Mouse (Mus musculus) myocyte (in vitro differentiated cells): Measurements from ENCODE around the gene Slc2a1. TPM values are rescaled to one million over a fixed set of nuclear protein-coding genes. Genes with fewer than 3 reads are reported as not detected.

Experiments used
- H3K27me3 ChIP-seq: one replicate; pipeline ENCODE4 v1.6.1; 2011; ENCODE audit not compliant: control insufficient read depth, insufficient read depth, insufficient read length
- H3K36me3 ChIP-seq: one replicate; pipeline ENCODE4 v1.6.1; 2011; ENCODE audit not compliant: control insufficient read depth, insufficient read depth
- H3K4me2 ChIP-seq: one replicate; pipeline ENCODE4 v1.6.1; 2011; ENCODE audit warnings: low read depth, control low read depth
- H3K4me3 ChIP-seq: one replicate; pipeline ENCODE4 v1.5.1; 2011; ENCODE audit warnings: mild to moderate bottlenecking, control low read depth, moderate library complexity
- H3K79me2 ChIP-seq: one replicate; pipeline ENCODE4 v1.6.1; 2011; ENCODE audit not compliant: control insufficient read depth, insufficient read depth
- H3ac ChIP-seq: one replicate; pipeline ENCODE4 v1.6.1; 2011; ENCODE audit not compliant: control insufficient read depth, insufficient read length
- CEBPB ChIP-seq: IDR thresholded peaks from 2 replicates; pipeline ENCODE4 v1.6.1; 2011; ENCODE audit warnings: mild to moderate bottlenecking, moderate library complexity; ENCODE audit not compliant: poor library complexity, insufficient read depth, severe bottlenecking
- E2F4 ChIP-seq: IDR thresholded peaks from one replicate; pipeline ENCODE4 v1.6.1; 2011; ENCODE audit warnings: mild to moderate bottlenecking, control low read depth, moderate library complexity; ENCODE audit not compliant: insufficient read depth
- MAX ChIP-seq: IDR thresholded peaks from one replicate; pipeline ENCODE4 v1.6.1; 2011; ENCODE audit warnings: low read depth, mild to moderate bottlenecking, control low read depth
- MYOD1 ChIP-seq, 3 experiments: IDR thresholded peaks; one replicate each; pipeline ENCODE4 v1.6.1; 2011; ENCODE audit warnings: control low read depth in 2 of 3, low read depth in 2 of 3, mild to moderate bottlenecking in 2 of 3, moderate library complexity in 1 of 3; ENCODE audit not compliant: insufficient read length in 2 of 3, control insufficient read depth in 1 of 3
- MYOG ChIP-seq, 3 experiments: IDR thresholded peaks; one replicate each; pipeline ENCODE4 v1.6.1; 2011; ENCODE audit warnings: control low read depth in 2 of 3, low read depth in 2 of 3, mild to moderate bottlenecking in 2 of 3; ENCODE audit not compliant: insufficient read length in 2 of 3, control insufficient read depth in 1 of 3, insufficient read depth in 1 of 3
- POLR2A ChIP-seq: IDR thresholded peaks from one replicate; pipeline ENCODE4 v1.6.1; 2011; ENCODE audit warnings: low read depth, mild to moderate bottlenecking, control low read depth, moderate library complexity; ENCODE audit not compliant: insufficient read length
- POLR2AphosphoS2 ChIP-seq: IDR thresholded peaks from one replicate; pipeline ENCODE4 v1.6.1; 2011; ENCODE audit warnings: low read depth, control low read depth; ENCODE audit not compliant: insufficient read length
- REST ChIP-seq: IDR thresholded peaks from one replicate; pipeline ENCODE4 v1.6.1; 2011; ENCODE audit warnings: mild to moderate bottlenecking, control low read depth, moderate library complexity; ENCODE audit not compliant: insufficient read depth, insufficient read length
- SRF ChIP-seq: IDR thresholded peaks from one replicate; pipeline ENCODE4 v1.6.1; 2011; ENCODE audit warnings: low read depth; ENCODE audit not compliant: control insufficient read depth, insufficient read length
- TCF12 ChIP-seq: IDR thresholded peaks from one replicate; pipeline ENCODE4 v1.6.1; 2011; ENCODE audit warnings: mild to moderate bottlenecking, control low read depth; ENCODE audit not compliant: poor library complexity, insufficient read depth, severe bottlenecking
- TCF3 ChIP-seq: IDR thresholded peaks from one replicate; pipeline ENCODE4 v1.6.1; 2011; ENCODE audit warnings: low read depth, control low read depth; ENCODE audit not compliant: insufficient read length
- USF1 ChIP-seq: IDR thresholded peaks from one replicate; pipeline ENCODE4 v1.6.1; 2011; ENCODE audit warnings: low read depth, mild to moderate bottlenecking, control low read depth, moderate library complexity
- polyA plus RNA-seq: library from polyadenylated mRNA; unstranded; fragments of >200 nt; fragmentation: generic; extraction: Trizol; gene quantifications from one replicate; pipeline ENCODE4 v1.2.1, GENCODE M21; 2012; ENCODE audit warnings: missing spikeins

The Slc2a1 gene
- polyA plus RNA-seq, 1 experiment, result 55.8 TPM

DNA sequence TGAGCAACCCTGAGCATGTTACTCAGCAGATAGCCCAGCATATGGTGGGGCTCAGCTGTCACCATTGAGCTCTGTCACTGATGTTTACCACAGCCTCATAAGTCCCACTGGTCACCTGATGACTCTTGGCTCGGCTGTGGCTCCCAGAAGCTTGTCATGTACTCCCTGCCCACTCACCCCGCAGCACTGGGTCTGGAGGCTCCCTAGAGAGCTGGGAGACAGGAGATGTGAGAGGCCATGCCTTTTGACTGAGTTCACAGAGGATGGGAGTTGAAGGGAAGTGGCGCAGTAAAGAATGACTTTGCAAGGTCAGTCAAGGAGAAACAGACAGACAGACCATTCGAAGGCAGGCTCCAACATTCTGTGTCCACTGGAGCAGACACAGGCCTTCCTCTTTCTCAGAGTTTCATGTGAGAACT lies 10.2 kb downstream of the Slc2a1 start:
- Histone ChIP-seq H3ac (no peak overlapping the region), H3K4me3 (no peak overlapping the region), H3K4me2 (peak overlapping the region; percentile 13), H3K27me3 (no peaks in the 10 kb centered on the region), H3K79me2 (peaks cover 91% of the 10 kb centered on the region), H3K36me3 (peaks cover 17% of the 10 kb centered on the region)
- TF ChIP-seq SRF (no peak), MYOD1 (IDR thresholded peaks at IDR 0.05; ENCODE audit: control insufficient read depth in 1 of 3, insufficient read length in 2 of 3, low read depth in 2 of 3) (peak in 1 of 3 experiments; percentile 60), USF1 (peak; percentile 52), MYOG (IDR thresholded peaks at IDR 0.05; ENCODE audit: control insufficient read depth in 1 of 3, insufficient read depth in 1 of 3, insufficient read length in 2 of 3, low read depth in 2 of 3) (peak in 1 of 3 experiments; percentile 55)

DNA sequence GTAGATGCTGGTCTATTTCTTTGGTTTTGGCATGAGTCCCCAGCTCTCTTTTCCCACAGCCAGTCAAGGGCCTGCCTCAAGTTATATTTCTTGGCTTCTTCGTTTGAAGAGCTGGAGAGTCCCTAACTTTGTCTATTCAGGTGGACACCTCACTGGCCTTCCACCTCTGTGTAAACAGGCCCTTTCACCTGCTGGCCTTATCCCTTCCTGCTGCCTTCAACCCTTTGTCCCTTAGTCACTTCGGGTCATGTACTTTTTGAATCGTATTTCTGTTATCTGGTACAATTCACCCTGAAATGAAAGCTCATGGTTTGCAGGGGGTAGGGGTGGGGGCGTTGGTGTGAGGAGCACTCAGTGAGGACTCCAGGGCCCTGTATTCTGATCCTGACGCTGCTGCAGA lies 10.8 kb downstream of the Slc2a1 start:
- Histone ChIP-seq H3K79me2 (peaks cover 91% of the 10 kb centered on the region), H3K4me2 (no peak overlapping the region), H3K36me3 (peaks cover 22% of the 10 kb centered on the region), H3K4me3 (no peak overlapping the region), H3ac (no peak overlapping the region), H3K27me3 (no peaks in the 10 kb centered on the region)
- no peak for TF ChIP-seq MYOG (IDR thresholded peaks at IDR 0.05; ENCODE audit: control insufficient read depth in 1 of 3, insufficient read depth in 1 of 3, insufficient read length in 2 of 3, low read depth in 2 of 3)
- no peak for TF ChIP-seq MYOD1 (IDR thresholded peaks at IDR 0.05; ENCODE audit: control insufficient read depth in 1 of 3, insufficient read length in 2 of 3, low read depth in 2 of 3)
- no peak for TF ChIP-seq CEBPB
- no peak for TF ChIP-seq REST
- no peak for TF ChIP-seq TCF3
- TF ChIP-seq E2F4, result no peak
- TF ChIP-seq POLR2A, result no peak

DNA sequence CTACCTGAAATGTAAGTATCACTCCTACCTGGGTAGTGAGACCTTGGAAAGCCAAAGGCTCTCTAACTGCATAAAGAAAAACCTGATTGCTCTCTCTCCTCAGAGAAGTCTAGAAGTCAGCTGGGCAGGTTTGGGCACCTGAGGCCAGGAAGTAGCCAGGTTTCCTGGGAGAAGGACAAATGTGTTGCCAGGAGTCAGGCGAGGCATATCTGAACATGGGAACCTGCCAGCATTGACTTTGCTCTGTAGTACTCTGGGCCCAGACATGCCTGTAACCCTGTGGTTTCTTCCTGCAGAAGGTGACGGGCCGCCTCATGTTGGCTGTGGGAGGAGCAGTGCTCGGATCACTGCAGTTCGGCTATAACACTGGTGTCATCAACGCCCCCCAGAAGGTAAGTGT lies 11.6 kb downstream of the Slc2a1 start:
- TF ChIP-seq MYOD1 (IDR thresholded peaks at IDR 0.05; ENCODE audit: control insufficient read depth in 1 of 3, insufficient read length in 2 of 3, low read depth in 2 of 3), result no peak
- no peak for TF ChIP-seq USF1
- peaks cover 22% of the 10 kb centered on the region for H3K36me3 ChIP-seq

DNA sequence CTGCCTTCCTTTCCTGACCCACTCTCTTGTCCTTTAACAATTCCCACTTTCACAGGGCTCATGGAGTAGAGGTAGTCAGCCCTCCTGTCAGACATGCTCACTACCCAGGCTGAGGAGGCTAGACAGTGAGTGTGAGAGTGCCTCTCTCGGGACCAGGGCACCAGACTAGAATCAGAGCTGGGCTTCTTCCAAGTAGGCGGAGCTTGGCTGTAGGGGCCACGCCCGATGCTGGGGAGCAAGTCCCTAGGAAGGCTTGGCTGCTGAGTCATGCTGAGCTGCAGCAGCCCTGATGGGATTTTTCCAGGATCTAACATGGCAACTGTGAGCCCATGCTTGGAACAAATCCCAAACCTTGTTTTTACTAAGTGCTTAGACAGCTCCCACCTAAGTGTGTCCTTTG lies 12.7 kb downstream of the Slc2a1 start:
- TF ChIP-seq MAX (no peak), MYOG (IDR thresholded peaks at IDR 0.05; ENCODE audit: control insufficient read depth in 1 of 3, insufficient read depth in 1 of 3, insufficient read length in 2 of 3, low read depth in 2 of 3) (peak in 1 of 3 experiments; percentile 24), SRF (no peak), E2F4 (no peak), USF1 (no peak), TCF3 (no peak), POLR2A (peak; percentile 45), POLR2AphosphoS2 (peak; percentile 61), REST (no peak), CEBPB (no peak)
- H3K79me2 ChIP-seq, result peaks cover 74% of the 10 kb centered on the region
- H3K4me2 ChIP-seq, result peak overlapping the region; percentile 65
- no peaks in the 10 kb centered on the region for H3K27me3 ChIP-seq
- H3K36me3 ChIP-seq, result peaks cover 18% of the 10 kb centered on the region
- no peak overlapping the region for H3ac ChIP-seq
- no peak overlapping the region for H3K4me3 ChIP-seq

More for the DNA sequence above, 11.6 kb downstream of the Slc2a1 start:
- no peak overlapping the region for H3K4me2 ChIP-seq
- H3ac ChIP-seq, result no peak overlapping the region
- no peak overlapping the region for H3K4me3 ChIP-seq
- H3K27me3 ChIP-seq, result no peaks in the 10 kb centered on the region
- peaks cover 83% of the 10 kb centered on the region for H3K79me2 ChIP-seq

DNA sequence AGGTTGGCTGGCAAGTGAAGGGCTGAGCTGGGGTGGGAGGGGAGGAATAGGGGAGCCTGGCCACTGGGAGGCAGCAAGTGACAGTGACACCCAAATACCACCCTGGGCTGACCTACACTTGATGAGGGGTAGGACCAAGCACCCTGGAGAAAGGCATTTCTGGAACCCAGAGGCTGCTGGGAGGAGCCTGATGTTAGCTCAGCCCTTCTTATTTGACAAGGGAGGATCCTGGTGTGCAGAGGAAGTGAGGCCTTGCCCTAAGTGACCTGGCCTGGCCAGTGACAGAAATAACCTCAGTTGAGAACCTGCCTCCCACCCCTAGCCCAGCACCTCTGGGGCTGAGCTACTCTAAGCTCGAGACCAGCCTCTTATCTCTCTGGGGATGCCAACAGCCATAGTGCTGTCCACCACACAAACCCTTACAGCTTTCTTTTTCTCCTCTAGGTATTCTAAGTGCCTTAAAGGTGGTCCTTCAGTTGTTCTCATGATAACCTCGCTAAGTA lies 16.3 kb downstream of the Slc2a1 start:
- Histone ChIP-seq H3K4me3 (no peak overlapping the region), H3ac (no peak overlapping the region), H3K27me3 (no peaks in the 10 kb centered on the region), H3K79me2 (peaks cover 54% of the 10 kb centered on the region), H3K36me3 (peaks cover 18% of the 10 kb centered on the region), H3K4me2 (peak overlapping the region; percentile 75)
- no peak for TF ChIP-seq MAX
- no peak for TF ChIP-seq SRF
- TF ChIP-seq MYOD1 (IDR thresholded peaks at IDR 0.05; ENCODE audit: control insufficient read depth in 1 of 3, insufficient read length in 2 of 3, low read depth in 2 of 3), result no peak
- no peak for TF ChIP-seq POLR2AphosphoS2
- TF ChIP-seq USF1, result no peak
- no peak for TF ChIP-seq MYOG (IDR thresholded peaks at IDR 0.05; ENCODE audit: control insufficient read depth in 1 of 3, insufficient read depth in 1 of 3, insufficient read length in 2 of 3, low read depth in 2 of 3)
- TF ChIP-seq CEBPB, result no peak
- no peak for TF ChIP-seq TCF3
- no peak for TF ChIP-seq REST
- TF ChIP-seq TCF12, result no peak
- TF ChIP-seq POLR2A, result no peak
- no peak for TF ChIP-seq E2F4
